Mouse (Mus musculus) lung, postnatal 0 days (tissue): ENCODE results near the gene Col4a3.

Experiments
- CTCF ChIP-seq: IDR thresholded peaks from 2 replicates; pipeline ENCODE4 v1.5.1; 2016; ENCODE audit warnings: antibody characterized with exemption, mild to moderate bottlenecking
- EP300 ChIP-seq: IDR thresholded peaks from 2 replicates; pipeline ENCODE4 v1.6.1; 2016; ENCODE audit warnings: antibody characterized with exemption, mild to moderate bottlenecking, control low read depth

GRCm38 (mm10) chr1:82686328-82686727, 99.6 kb downstream of the Col4a3 start:
- TF ChIP-seq CTCF (no peak), EP300 (no peak)
